Comparison of ENCODE assay signal across 11 mouse cellular contexts in the genomic region with DNA sequence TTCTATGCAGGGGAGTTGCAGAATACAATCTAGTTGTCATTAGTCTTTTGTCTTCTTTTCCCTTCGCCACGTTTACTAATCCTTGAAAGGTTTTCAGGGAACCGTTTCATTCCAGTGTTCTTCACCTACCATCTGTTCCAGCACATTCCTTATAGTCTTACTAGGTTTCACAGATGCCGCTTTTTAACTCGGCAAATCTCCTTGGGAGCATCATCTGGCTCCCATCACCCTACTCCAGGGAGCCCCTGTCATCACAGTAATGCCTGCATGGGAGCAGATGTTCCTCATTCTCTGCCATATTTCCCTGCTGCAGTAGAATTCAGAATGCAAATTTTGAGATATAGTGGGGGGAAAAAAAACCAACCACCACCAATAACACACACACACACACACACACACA. TPM values are rescaled to one million over a fixed set of nuclear protein-coding genes. Genes with fewer than 3 reads are reported as not detected.
A peak's percentile ranks its signal among the peaks of the same experiment; 100 is the strongest.
DNase-seq lines count a peak whose midpoint lies in the region; ATAC-seq lines count a peak whose summit lies in the region.
"Had no signal": no experiment of that assay in that cellular context is flagged by ENCODE, and none has a peak within 500 bp of the region (broad histone marks: within the 10 kb centered on the region; RNA-seq: fewer than 3 reads in every experiment).

No protein-coding gene starts in this region.

- WGBS in hindbrain, embryonic 11.5 days = 57% methylated on average over 5 of the region's 5 CpGs
- 48% methylated on average over 5 of the region's 5 CpGs for WGBS in hindbrain, embryonic 13.5 days
- WGBS in intestine, embryonic 16.5 days = 30% methylated on average over 5 of the region's 5 CpGs

- H3K4me2 ChIP-seq in hindbrain, embryonic 11.5 days (replicated peaks; ENCODE audit: low read depth, low read length) = no peak overlapping the region
- H3K4me2 ChIP-seq in hindbrain, embryonic 13.5 days = no peak overlapping the region
- H3K4me2 ChIP-seq in intestine, embryonic 16.5 days (ENCODE audit: low read depth, low read length) = no peak overlapping the region
- H3K4me2 ChIP-seq: heart, embryonic 15.5 days had no signal

- no peaks in the 10 kb centered on the region for H3K27me3 ChIP-seq in hindbrain, embryonic 11.5 days (ENCODE audit: control insufficient read depth, insufficient read depth, low read length)
- no peaks in the 10 kb centered on the region for H3K27me3 ChIP-seq in hindbrain, embryonic 13.5 days
- no peaks in the 10 kb centered on the region for H3K27me3 ChIP-seq in intestine, embryonic 16.5 days (replicated peaks; ENCODE audit: control insufficient read depth, insufficient read depth, low read length)
- H3K27me3 ChIP-seq: heart, embryonic 15.5 days had no signal

- H3K4me3 ChIP-seq in hindbrain, embryonic 11.5 days (ENCODE audit: low read depth, low read length) = no peak overlapping the region
- H3K4me3 ChIP-seq in hindbrain, embryonic 13.5 days = no peak overlapping the region
- no peak overlapping the region for H3K4me3 ChIP-seq in intestine, embryonic 16.5 days (ENCODE audit: low read length)
- H3K4me3 ChIP-seq: heart, embryonic 15.5 days had no signal

- ATAC-seq in hindbrain, embryonic 11.5 days (ENCODE audit: low FRiP score) = no peak
- no peak for ATAC-seq in hindbrain, embryonic 13.5 days (ENCODE audit: low FRiP score)
- ATAC-seq in intestine, embryonic 16.5 days = peak; percentile 31; the same call in 1 of the 2 replicates

- H3K4me1 ChIP-seq in hindbrain, embryonic 11.5 days (replicated peaks; ENCODE audit: control insufficient read depth, insufficient read depth, low read length) = no peaks in the 10 kb centered on the region
- no peaks in the 10 kb centered on the region for H3K4me1 ChIP-seq in hindbrain, embryonic 13.5 days (replicated peaks)
- H3K4me1 ChIP-seq in intestine, embryonic 16.5 days (ENCODE audit: control insufficient read depth, insufficient read depth, low read length) = peaks cover 6% of the 10 kb centered on the region; the same call in 1 of the 2 replicates

- no peak overlapping the region for H3K27ac ChIP-seq in hindbrain, embryonic 11.5 days (ENCODE audit: low read depth, low read length)
- no peak overlapping the region for H3K27ac ChIP-seq in hindbrain, embryonic 13.5 days
- no peak overlapping the region for H3K27ac ChIP-seq in intestine, embryonic 16.5 days (ENCODE audit: low read length)
- H3K27ac ChIP-seq: heart, embryonic 15.5 days had no signal

- no peak overlapping the region for H3K9ac ChIP-seq in hindbrain, embryonic 11.5 days (ENCODE audit: low read depth, low read length)
- no peak overlapping the region for H3K9ac ChIP-seq in hindbrain, embryonic 13.5 days
- no peak overlapping the region for H3K9ac ChIP-seq in intestine, embryonic 16.5 days (ENCODE audit: low read depth, low read length)
- H3K9ac ChIP-seq: heart, embryonic 15.5 days had no signal

- H3K36me3 ChIP-seq in hindbrain, embryonic 11.5 days (ENCODE audit: control insufficient read depth, insufficient read depth, low read length) = no peaks in the 10 kb centered on the region
- H3K36me3 ChIP-seq in hindbrain, embryonic 13.5 days = no peaks in the 10 kb centered on the region
- H3K36me3 ChIP-seq in intestine, embryonic 16.5 days (ENCODE audit: control insufficient read depth, insufficient read depth, low read length) = no peaks in the 10 kb centered on the region
- H3K36me3 ChIP-seq: heart, embryonic 15.5 days had no signal

- peak; percentile 22 for DNase-seq in hindbrain, embryonic 11.5 days (ENCODE audit: low spot score)
- peak; percentile 16 for DNase-seq in brain, embryonic 18.5 days (ENCODE audit: low read depth, low spot score)
- peak; percentile 30 for DNase-seq in embryo, embryonic 11.5 days (ENCODE audit: low read depth, low spot score)
- DNase-seq in kidney, adult 9 months = no peak
- DNase-seq in thymus, postnatal 36 days = no peak
- DNase-seq: kidney, postnatal 25 days had no signal

- H3K9me3 ChIP-seq in hindbrain, embryonic 11.5 days (ENCODE audit: control insufficient read depth, low read length) = no peaks in the 10 kb centered on the region
- no peaks in the 10 kb centered on the region for H3K9me3 ChIP-seq in hindbrain, embryonic 13.5 days
- H3K9me3 ChIP-seq in intestine, embryonic 16.5 days (ENCODE audit: control insufficient read depth, low read length) = no peaks in the 10 kb centered on the region
- H3K9me3 ChIP-seq: heart, embryonic 15.5 days had no signal

RNA-seq across cellular contexts. Expression of a gene that starts 5.1 kb away (rescaled TPM):
- polyA plus RNA-seq in hindbrain, embryonic 11.5 days (2014; fragmentation: Nextera tagmentation; extraction: Ambion mirVana) = 0.05 and 0.08 TPM in 2 replicates
- 0.09 and 0.17 TPM in 2 replicates for polyA plus RNA-seq in hindbrain, embryonic 13.5 days (2015; fragmentation: Nextera tagmentation; extraction: Ambion mirVana)
- 0.07 and 0.13 TPM in 2 replicates for polyA plus RNA-seq in intestine, embryonic 16.5 days (2015; fragmentation: Nextera tagmentation; extraction: Ambion mirVana)
- polyA plus RNA-seq: liver, adult 2 months; spleen, adult 2 months had no signal

Comparison
In these comparisons a context has a peak if more than half of its experiments do, and no peak if none do; other contexts are left out.
1. DNase-seq: peak in hindbrain, embryonic 11.5 days (single experiment), brain, embryonic 18.5 days (single experiment) and embryo, embryonic 11.5 days (single experiment); none in kidney, adult 9 months (single experiment) and thymus, postnatal 36 days (0 of 2).